Mouse (Mus musculus): ENCODE data around the gene Slc7a5.

The Slc7a5 gene

GRCm38 (mm10) chr8:121884181-121884580 lies 23.3 kb downstream of the Slc7a5 start:
- DNase-seq (ENCODE audit: low read depth, low spot score) = no peak

GRCm38 (mm10) chr8:121881921-121882320 lies 25.6 kb downstream of the Slc7a5 start:
- no peak for DNase-seq (ENCODE audit: low read depth, low spot score)

- no peak for DNase-seq (ENCODE audit: low read depth, low spot score)
These were observed 26.7 kb downstream of the Slc7a5 start for GRCm38 (mm10) chr8:121880818-121881217.

GRCm38 (mm10) chr8:121879712-121880111 lies 27.8 kb downstream of the Slc7a5 start:
- DNase-seq (ENCODE audit: low read depth, low spot score) = no peak

- no peak for DNase-seq (ENCODE audit: low read depth, low spot score)
These were observed 29.5 kb downstream of the Slc7a5 start for GRCm38 (mm10) chr8:121877828-121878480.

GRCm38 (mm10) chr8:121877212-121877611 lies 30.3 kb downstream of the Slc7a5 start:
- no peak for DNase-seq (ENCODE audit: low read depth, low spot score)

GRCm38 (mm10) chr8:121875517-121875916 lies 32.0 kb downstream of the Slc7a5 start:
- no peak for DNase-seq (ENCODE audit: low read depth, low spot score)

GRCm38 (mm10) chr8:121875045-121875444 lies 32.4 kb downstream of the Slc7a5 start:
- DNase-seq (ENCODE audit: low read depth, low spot score) = no peak

- DNase-seq (ENCODE audit: low read depth, low spot score) = no peak
These were observed 33.5 kb downstream of the Slc7a5 start for GRCm38 (mm10) chr8:121874031-121874430.

- no peak for DNase-seq (ENCODE audit: low read depth, low spot score)
These were observed 35.6 kb downstream of the Slc7a5 start for GRCm38 (mm10) chr8:121871833-121872440.

GRCm38 (mm10) chr8:121870190-121870589 lies 37.3 kb downstream of the Slc7a5 start:
- DNase-seq (ENCODE audit: low read depth, low spot score) = no peak

GRCm38 (mm10) chr8:121868896-121869295 lies 38.6 kb downstream of the Slc7a5 start:
- DNase-seq (ENCODE audit: low read depth, low spot score) = no peak

- no peak for DNase-seq (ENCODE audit: low read depth, low spot score)
These were observed 39.3 kb downstream of the Slc7a5 start for GRCm38 (mm10) chr8:121868196-121868595.

GRCm38 (mm10) chr8:121865356-121865755 lies 42.1 kb downstream of the Slc7a5 start:
- no peak for DNase-seq (ENCODE audit: low read depth, low spot score)

GRCm38 (mm10) chr8:121861806-121862548 lies 45.5 kb downstream of the Slc7a5 start:
- no peak for DNase-seq (ENCODE audit: low read depth, low spot score)

- no peak for DNase-seq (ENCODE audit: low read depth, low spot score)
These were observed 46.2 kb downstream of the Slc7a5 start for GRCm38 (mm10) chr8:121861276-121861675.

- DNase-seq (ENCODE audit: low read depth, low spot score) = no peak
These were observed 49.7 kb downstream of the Slc7a5 start for GRCm38 (mm10) chr8:121857747-121858146.

- DNase-seq (ENCODE audit: low read depth, low spot score) = no peak
These were observed 50.2 kb downstream of the Slc7a5 start for GRCm38 (mm10) chr8:121857331-121857730.

- no peak for DNase-seq (ENCODE audit: low read depth, low spot score)
These were observed 51.3 kb downstream of the Slc7a5 start for GRCm38 (mm10) chr8:121856071-121856746.

- DNase-seq (ENCODE audit: low read depth, low spot score) = no peak
These were observed 53.9 kb downstream of the Slc7a5 start for GRCm38 (mm10) chr8:121853586-121853985.

- no peak for DNase-seq (ENCODE audit: low read depth, low spot score)
These were observed 55.0 kb downstream of the Slc7a5 start for GRCm38 (mm10) chr8:121852464-121852863.

GRCm38 (mm10) chr8:121851716-121852115 lies 55.8 kb downstream of the Slc7a5 start:
- no peak for DNase-seq (ENCODE audit: low read depth, low spot score)
